Mouse (Mus musculus) heart, adult 2 months (tissue): ENCODE results near the gene Brd3os. TPM values are rescaled to one million over a fixed set of nuclear protein-coding genes. Genes with fewer than 3 reads are reported as not detected.

Source experiments
- DNase-seq, 2 experiments: peaks; one replicate each; pipeline ENCODE4 v3.0.0; 2021
- H3K27ac ChIP-seq: fragments of 200-600 bp; 2 replicates; pipeline ENCODE4 v1.8.1; 2022
- H3K27me3 ChIP-seq: fragments of 200-500 bp; 2 replicates; pipeline ENCODE4 v1.6.1; 2012; ENCODE audit warnings: mild to moderate bottlenecking, low read length, inconsistent platforms, mixed read lengths; ENCODE audit not compliant: control insufficient read depth, insufficient read depth
- H3K36me3 ChIP-seq: fragments of 200-500 bp; 2 replicates; pipeline ENCODE4 v1.6.1; 2012; ENCODE audit warnings: low read length, inconsistent platforms; ENCODE audit not compliant: control insufficient read depth, insufficient read depth
- H3K4me1 ChIP-seq: fragments of 200-500 bp; 2 replicates; pipeline ENCODE4 v1.6.1; 2011; ENCODE audit warnings: low read length; ENCODE audit not compliant: control insufficient read depth, insufficient read depth
- H3K4me3 ChIP-seq: fragments of 200-600 bp; 2 replicates; pipeline ENCODE4 v1.8.1; 2022
- H3K79me2 ChIP-seq: fragments of 200-500 bp; replicated peaks from 2 replicates; pipeline ENCODE4 v1.6.1; 2012; ENCODE audit warnings: mild to moderate bottlenecking, inconsistent platforms, low read length, moderate library complexity, mixed read lengths; ENCODE audit not compliant: control insufficient read depth, insufficient read depth
- H3K9ac ChIP-seq: fragments of 200-500 bp; 2 replicates; pipeline ENCODE4 v1.6.1; 2012; ENCODE audit warnings: low read depth, mild to moderate bottlenecking, control low read depth, inconsistent platforms, low read length, mixed read lengths
- CTCF ChIP-seq: fragments of 200-600 bp; IDR thresholded peaks from 2 replicates; pipeline ENCODE4 v1.8.1; 2022; ENCODE audit warnings: antibody characterized with exemption, mild to moderate bottlenecking, moderate library complexity
- EP300 ChIP-seq: fragments of 200-500 bp; IDR thresholded peaks from 2 replicates; pipeline ENCODE4 v1.6.1; 2011; ENCODE audit warnings: low read depth, low read length, control low read depth; ENCODE audit not compliant: insufficient read depth
- POLR2A ChIP-seq: fragments of 200-500 bp; IDR thresholded peaks from 2 replicates; pipeline ENCODE4 v1.6.1; 2011; ENCODE audit warnings: mild to moderate bottlenecking, low read depth, low read length, control low read depth; ENCODE audit not compliant: insufficient read depth
- WGBS: fragments of 180-500 bp; shearing (Covaris S2); methylation state at CpG from one replicate; pipeline ENCODE4 v1.1.7; 2018; 5-methylcytosine and 5-hydroxymethylcytosine counted together
- intact Hi-C: fragments of 180-260 bp; cut with DNase I; formaldehyde crosslinking; loops from one replicate; pipeline ENCODE4 v1.15.1; 2025
- polyA plus RNA-seq: library from polyadenylated mRNA; depleted of rRNA; stranded (reverse); fragments of >200 nt; gene quantifications from 2 replicates; pipeline ENCODE4 v1.2.3, GENCODE M21; 2012
- total RNA-seq, 2 experiments: library from RNA; stranded (reverse); gene quantifications; 2 replicates each; pipeline ENCODE4 v1.2.3; 2021

The Brd3os gene
- total and polyA plus RNA-seq, 3 experiments, result 0.65 to 3.9 (median 0.98) TPM

- no peak overlapping the region for H3K4me3 ChIP-seq
- H3K4me1 ChIP-seq, result peaks cover 17% of the 10 kb centered on the region
- intact Hi-C loops, result no loop called here
- peak in 1 of 2 experiments; percentile 59 for DNase-seq
- no peak for TF ChIP-seq CTCF
- no peak overlapping the region for H3K9ac ChIP-seq
- H3K79me2 ChIP-seq, result 0 out of 2 replicates have a peak, but pooled peaks cover 2% of the 10 kb centered on the region
- no peak overlapping the region for H3K27ac ChIP-seq
- WGBS, result 49% methylated on average over 8 of the region's 8 CpGs
- H3K36me3 ChIP-seq, result no peaks in the 10 kb centered on the region
- no peaks in the 10 kb centered on the region for H3K27me3 ChIP-seq
Observed at GRCm38 (mm10) chr2:27411688-27412174, 30.4 kb upstream of the Brd3os start.

- no peaks in the 10 kb centered on the region for H3K36me3 ChIP-seq
- 0 out of 2 replicates have a peak overlapping the region, but pooled peaks have one; percentile 4 for H3K27ac ChIP-seq
- H3K79me2 ChIP-seq, result 0 out of 2 replicates have a peak, but pooled peaks cover 2% of the 10 kb centered on the region
- peaks cover 19% of the 10 kb centered on the region for H3K4me1 ChIP-seq
- intact Hi-C loops, result no loop called here
- DNase-seq, result no peak
- no peak overlapping the region for H3K9ac ChIP-seq
- WGBS, result 63% methylated on average over 7 of the region's 7 CpGs
- no peaks in the 10 kb centered on the region for H3K27me3 ChIP-seq
- no peak for TF ChIP-seq POLR2A
- TF ChIP-seq EP300, result no peak
- H3K4me3 ChIP-seq, result no peak overlapping the region
Observed at GRCm38 (mm10) chr2:27412245-27412800, 29.8 kb upstream of the Brd3os start.

GRCm38 (mm10) chr2:27413582-27413935, 28.6 kb upstream of the Brd3os start:
- WGBS, result 73% methylated on average over 2 of the region's 2 CpGs
- H3K4me1 ChIP-seq, result peaks cover 30% of the 10 kb centered on the region
- 0 out of 2 replicates have a peak, but pooled peaks cover 2% of the 10 kb centered on the region for H3K79me2 ChIP-seq
- intact Hi-C loops, result no loop called here
- TF ChIP-seq POLR2A (no peak), CTCF (no peak), EP300 (no peak)
- no peak overlapping the region for H3K9ac ChIP-seq
- H3K27ac ChIP-seq, result no peak overlapping the region
- no peak overlapping the region for H3K4me3 ChIP-seq
- no peaks in the 10 kb centered on the region for H3K27me3 ChIP-seq
- DNase-seq, result no peak
- H3K36me3 ChIP-seq, result no peaks in the 10 kb centered on the region

GRCm38 (mm10) chr2:27413936-27414657, 28.0 kb upstream of the Brd3os start:
- H3K27ac ChIP-seq, result no peak overlapping the region
- intact Hi-C loops, result no loop called here
- TF ChIP-seq CTCF (no peak), EP300 (no peak), POLR2A (no peak)
- H3K36me3 ChIP-seq, result no peaks in the 10 kb centered on the region
- 0 out of 2 replicates have a peak, but pooled peaks cover 2% of the 10 kb centered on the region for H3K79me2 ChIP-seq
- H3K27me3 ChIP-seq, result no peaks in the 10 kb centered on the region
- WGBS, result 45% methylated on average over 16 of the region's 16 CpGs
- no peak overlapping the region for H3K4me3 ChIP-seq
- H3K4me1 ChIP-seq, result peaks cover 31% of the 10 kb centered on the region
- DNase-seq, result peak in 1 of 2 experiments; percentile 53
- no peak overlapping the region for H3K9ac ChIP-seq

GRCm38 (mm10) chr2:27415060-27415783, 26.9 kb upstream of the Brd3os start:
- H3K36me3 ChIP-seq, result no peaks in the 10 kb centered on the region
- TF ChIP-seq CTCF (no peak), EP300 (no peak), POLR2A (no peak)
- no peak overlapping the region for H3K9ac ChIP-seq
- H3K79me2 ChIP-seq, result 0 out of 2 replicates have a peak, but pooled peaks cover 2% of the 10 kb centered on the region
- WGBS, result 77% methylated on average over 11 of the region's 11 CpGs
- H3K27me3 ChIP-seq, result no peaks in the 10 kb centered on the region
- no peak for DNase-seq
- H3K4me3 ChIP-seq, result no peak overlapping the region
- peaks cover 31% of the 10 kb centered on the region for H3K4me1 ChIP-seq
- H3K27ac ChIP-seq, result no peak overlapping the region; the same call in 1 of the 2 replicates
- intact Hi-C loops, result no loop called here
